Mouse (Mus musculus) midbrain, embryonic 11.5 days (tissue): Measurements from ENCODE around the gene Cpa4. TPM values are rescaled to one million over a fixed set of nuclear protein-coding genes. Genes with fewer than 3 reads are reported as not detected.

Experiments used
- ATAC-seq: fragments of 200-750 bp; cut with Nextera tagmentation; 2 replicates; pipeline ENCODE4 v1.8.0; 2017; ENCODE audit warnings: moderate TSS enrichment, moderate library complexity; ENCODE audit not compliant: low FRiP score
- DNase-seq: peaks from one replicate; pipeline ENCODE4 v3.0.0; 2015; ENCODE audit warnings: low spot score; ENCODE audit errors: missing footprints
- H3K27ac ChIP-seq: fragments of 300-500 bp; sonication (generic); 2 replicates; pipeline ENCODE4 v1.5.1; 2014; ENCODE audit warnings: low read depth, low read length
- H3K27me3 ChIP-seq: fragments of 300-500 bp; sonication (generic); 2 replicates; pipeline ENCODE4 v1.6.1; 2014; ENCODE audit warnings: mild to moderate bottlenecking, low read length, moderate library complexity, mixed read lengths; ENCODE audit not compliant: control insufficient read depth, insufficient read depth
- H3K36me3 ChIP-seq: fragments of 300-500 bp; sonication (generic); 2 replicates; pipeline ENCODE4 v1.6.1; 2014; ENCODE audit warnings: mild to moderate bottlenecking, low read length, moderate library complexity, mixed read lengths; ENCODE audit not compliant: control insufficient read depth, insufficient read depth
- H3K4me1 ChIP-seq: fragments of 300-500 bp; sonication (generic); 2 replicates; pipeline ENCODE4 v1.6.1; 2014; ENCODE audit warnings: low read length; ENCODE audit not compliant: control insufficient read depth, insufficient read depth
- H3K4me2 ChIP-seq: fragments of 300-500 bp; sonication (generic); 2 replicates; pipeline ENCODE4 v1.6.1; 2014; ENCODE audit warnings: mild to moderate bottlenecking, moderate library complexity
- H3K4me3 ChIP-seq: fragments of 300-500 bp; sonication (generic); 2 replicates; pipeline ENCODE4 v1.5.1; 2014; ENCODE audit warnings: low read depth, low read length
- H3K9ac ChIP-seq: fragments of 300-500 bp; sonication (generic); 2 replicates; pipeline ENCODE4 v1.6.1; 2014; ENCODE audit warnings: low read length
- H3K9me3 ChIP-seq: fragments of 300-500 bp; sonication (generic); 2 replicates; pipeline ENCODE4 v1.6.1; 2016; ENCODE audit warnings: low read length; ENCODE audit not compliant: control insufficient read depth
- WGBS: fragments of 180-500 bp; shearing (Covaris S2); extraction: QIAGEN DNeasy Blood & Tissue Kit; methylation state at CpG from one replicate; pipeline ENCODE4 v1.1.7; 2014; 5-methylcytosine and 5-hydroxymethylcytosine counted together
- polyA plus RNA-seq: library from polyadenylated mRNA; unstranded; fragments of >200 nt; fragmentation: Nextera tagmentation; extraction: Ambion mirVana; gene quantifications from 2 replicates; pipeline ENCODE4 v1.2.1, GENCODE M21; 2014

Cpa4 gene
- polyA plus RNA-seq, 1 experiment from 2014 or later = 2.2 TPM

DNA sequence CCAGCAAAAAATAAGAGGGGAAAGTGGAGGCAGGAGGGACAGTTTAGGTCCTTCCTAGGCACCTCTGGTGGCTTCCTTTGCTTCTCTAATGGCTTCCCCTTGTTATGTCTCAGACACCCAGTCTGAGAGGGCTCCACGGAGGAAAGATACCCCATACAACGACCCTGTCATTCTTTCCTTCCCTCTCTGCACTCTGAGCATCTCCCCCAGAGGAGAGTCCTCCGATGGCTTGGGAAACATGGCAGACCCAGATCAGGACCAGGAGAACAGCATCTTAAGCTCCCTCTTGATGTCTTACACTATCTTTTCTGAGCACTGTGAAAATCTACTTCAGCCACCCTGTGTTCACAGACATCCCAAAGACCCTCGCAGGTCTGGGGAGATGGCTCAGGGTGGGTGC lies 47.6 kb downstream of the Cpa4 start:
- peak overlapping the region; percentile 94 for H3K27ac ChIP-seq
- DNase-seq (peak; percentile 91), ATAC-seq (no peak)
- no peak overlapping the region for H3K4me3 ChIP-seq
- H3K27me3 ChIP-seq = no peaks in the 10 kb centered on the region
- peak overlapping the region; percentile 61; the same call in 1 of the 2 replicates for H3K9ac ChIP-seq
- WGBS = 4% methylated on average over 4 of the region's 4 CpGs
- H3K9me3 ChIP-seq = no peaks in the 10 kb centered on the region
- H3K4me2 ChIP-seq = peak overlapping the region; percentile 46
- no peaks in the 10 kb centered on the region for H3K36me3 ChIP-seq
- peaks cover 65% of the 10 kb centered on the region for H3K4me1 ChIP-seq

- H3K4me1 ChIP-seq = peaks cover 57% of the 10 kb centered on the region
- WGBS = 1% methylated on average over 8 of the region's 8 CpGs
- H3K9me3 ChIP-seq = no peaks in the 10 kb centered on the region
- peak overlapping the region; percentile 46 for H3K4me2 ChIP-seq
- 0 out of 2 replicates have a peak overlapping the region, but pooled peaks have one; percentile 11 for H3K4me3 ChIP-seq
- DNase-seq = peak; percentile 97
- peak overlapping the region; percentile 94 for H3K27ac ChIP-seq
- peak overlapping the region; percentile 61; the same call in 1 of the 2 replicates for H3K9ac ChIP-seq
- peak; percentile 76 for ATAC-seq
- H3K27me3 ChIP-seq = no peaks in the 10 kb centered on the region
- no peaks in the 10 kb centered on the region for H3K36me3 ChIP-seq
Observed at GRCm38 (mm10) chr6:30616491-30616941, 48.3 kb downstream of the Cpa4 start.

GRCm38 (mm10) chr6:30617020-30617958 lies 49.1 kb downstream of the Cpa4 start:
- Histone ChIP-seq H3K4me2 (peak overlapping the region; percentile 46), H3K27me3 (no peaks in the 10 kb centered on the region), H3K27ac (peak overlapping the region; percentile 94), H3K4me1 (peaks cover 53% of the 10 kb centered on the region), H3K4me3 (0 out of 2 replicates have a peak overlapping the region, but pooled peaks have one; percentile 11), H3K9me3 (no peaks in the 10 kb centered on the region), H3K36me3 (no peaks in the 10 kb centered on the region), H3K9ac (peak overlapping the region; percentile 61)
- ATAC-seq = peak; percentile 67
- DNase-seq = peak; percentile 91
- under 1% methylated on average over 13 of the region's 13 CpGs for WGBS

- H3K27me3 ChIP-seq = no peaks in the 10 kb centered on the region
- no peaks in the 10 kb centered on the region for H3K36me3 ChIP-seq
- H3K9ac ChIP-seq = peak overlapping the region; percentile 61
- H3K4me1 ChIP-seq = peaks cover 53% of the 10 kb centered on the region
- DNase-seq (peak; percentile 97), ATAC-seq (peak; percentile 81)
- peak overlapping the region; percentile 94 for H3K27ac ChIP-seq
- H3K9me3 ChIP-seq = no peaks in the 10 kb centered on the region
- H3K4me3 ChIP-seq = 0 out of 2 replicates have a peak overlapping the region, but pooled peaks have one; percentile 11
- peak overlapping the region; percentile 46 for H3K4me2 ChIP-seq
- WGBS = 2% methylated on average over 18 of the region's 18 CpGs
Observed at GRCm38 (mm10) chr6:30617959-30618590, 49.9 kb downstream of the Cpa4 start.

GRCm38 (mm10) chr6:30618735-30619134 lies 50.6 kb downstream of the Cpa4 start:
- Histone ChIP-seq H3K9me3 (no peaks in the 10 kb centered on the region), H3K4me1 (peaks cover 53% of the 10 kb centered on the region), H3K27ac (peak overlapping the region; percentile 94), H3K36me3 (no peaks in the 10 kb centered on the region), H3K9ac (peak overlapping the region; percentile 61), H3K4me3 (no peak overlapping the region), H3K4me2 (peak overlapping the region; percentile 46; the same call in 1 of the 2 replicates), H3K27me3 (no peaks in the 10 kb centered on the region)
- WGBS = 18% methylated on average over 6 of the region's 6 CpGs
- ATAC-seq (no peak), DNase-seq (peak; percentile 90)

DNA sequence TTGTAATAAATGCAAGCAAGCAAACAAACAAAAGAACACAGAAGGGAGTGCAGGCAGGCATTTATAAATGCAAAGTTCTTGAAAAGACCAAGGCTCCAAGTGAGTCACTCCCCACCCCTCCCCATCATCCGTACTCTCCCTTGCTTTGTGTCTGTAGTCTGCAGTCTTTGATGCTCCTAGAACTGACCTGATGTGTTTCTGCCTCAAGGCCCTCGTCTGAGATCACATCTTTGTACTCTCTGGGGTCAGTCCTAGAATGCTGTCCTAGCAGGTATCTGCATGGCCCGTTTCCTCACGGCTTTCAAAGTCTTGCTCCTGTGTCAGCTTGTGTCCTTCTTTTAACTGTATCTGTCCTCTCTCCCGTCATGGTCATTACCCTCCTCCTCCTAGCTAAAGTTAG lies 51.4 kb downstream of the Cpa4 start:
- Histone ChIP-seq H3K9ac (no peak overlapping the region), H3K27me3 (no peaks in the 10 kb centered on the region), H3K9me3 (no peaks in the 10 kb centered on the region), H3K4me3 (no peak overlapping the region), H3K36me3 (no peaks in the 10 kb centered on the region), H3K4me2 (no peak overlapping the region), H3K4me1 (peaks cover 48% of the 10 kb centered on the region), H3K27ac (peak overlapping the region; percentile 94; the same call in 1 of the 2 replicates)
- WGBS = 59% methylated on average over 5 of the region's 5 CpGs
- ATAC-seq (no peak), DNase-seq (no peak)

DNA sequence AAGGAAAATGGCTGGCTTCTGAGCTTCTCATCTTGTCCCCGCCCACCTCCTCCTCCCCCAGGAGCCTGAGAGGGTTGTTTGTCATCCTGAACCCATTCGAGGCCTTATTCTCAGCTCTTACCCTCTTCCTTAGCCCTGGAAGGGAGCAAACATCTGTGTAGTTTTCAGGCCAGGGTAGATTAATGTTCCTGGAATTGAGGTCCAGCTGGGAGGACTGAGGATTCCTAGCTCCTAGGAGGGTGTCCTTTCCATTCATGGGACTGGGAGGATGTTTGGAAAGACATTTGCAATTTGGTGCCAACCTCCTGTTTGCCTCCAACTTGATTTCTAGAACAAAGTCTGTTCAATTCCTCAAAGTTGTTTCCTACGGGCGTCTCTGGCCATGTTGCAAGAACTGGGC lies 52.4 kb downstream of the Cpa4 start:
- no peak for ATAC-seq
- H3K4me2 ChIP-seq = no peak overlapping the region
- no peak overlapping the region for H3K4me3 ChIP-seq
- H3K4me1 ChIP-seq = peaks cover 39% of the 10 kb centered on the region
- no peak overlapping the region for H3K9ac ChIP-seq
- WGBS = 84% methylated on average over 4 of the region's 4 CpGs
- H3K27me3 ChIP-seq = no peaks in the 10 kb centered on the region
- DNase-seq = no peak
- H3K27ac ChIP-seq = no peak overlapping the region
- no peaks in the 10 kb centered on the region for H3K36me3 ChIP-seq
- H3K9me3 ChIP-seq = no peaks in the 10 kb centered on the region

GRCm38 (mm10) chr6:30620994-30621393 lies 52.8 kb downstream of the Cpa4 start:
- H3K9ac ChIP-seq = no peak overlapping the region
- H3K4me3 ChIP-seq = no peak overlapping the region
- ATAC-seq (no peak), DNase-seq (no peak)
- no peaks in the 10 kb centered on the region for H3K36me3 ChIP-seq
- H3K27ac ChIP-seq = no peak overlapping the region
- no peak overlapping the region for H3K4me2 ChIP-seq
- WGBS = 95% methylated on average over 6 of the region's 6 CpGs
- no peaks in the 10 kb centered on the region for H3K9me3 ChIP-seq
- no peaks in the 10 kb centered on the region for H3K27me3 ChIP-seq
- H3K4me1 ChIP-seq = peaks cover 35% of the 10 kb centered on the region

- Histone ChIP-seq H3K4me2 (no peak overlapping the region), H3K4me1 (peaks cover 25% of the 10 kb centered on the region), H3K9ac (no peak overlapping the region), H3K4me3 (no peak overlapping the region), H3K9me3 (no peaks in the 10 kb centered on the region), H3K27ac (no peak overlapping the region), H3K36me3 (no peaks in the 10 kb centered on the region), H3K27me3 (no peaks in the 10 kb centered on the region)
- no peak for DNase-seq
- no peak for ATAC-seq
- 82% methylated on average over 4 of the region's 4 CpGs for WGBS
Observed at GRCm38 (mm10) chr6:30621986-30622389, 53.8 kb downstream of the Cpa4 start.
